Mouse (Mus musculus): ENCODE results near the gene Cant1. TPM values are rescaled to one million over a fixed set of nuclear protein-coding genes. Genes with fewer than 3 reads are reported as not detected.

Gene Cant1
- polyA plus RNA-seq, 1 experiment, result 55.9 TPM

DNA sequence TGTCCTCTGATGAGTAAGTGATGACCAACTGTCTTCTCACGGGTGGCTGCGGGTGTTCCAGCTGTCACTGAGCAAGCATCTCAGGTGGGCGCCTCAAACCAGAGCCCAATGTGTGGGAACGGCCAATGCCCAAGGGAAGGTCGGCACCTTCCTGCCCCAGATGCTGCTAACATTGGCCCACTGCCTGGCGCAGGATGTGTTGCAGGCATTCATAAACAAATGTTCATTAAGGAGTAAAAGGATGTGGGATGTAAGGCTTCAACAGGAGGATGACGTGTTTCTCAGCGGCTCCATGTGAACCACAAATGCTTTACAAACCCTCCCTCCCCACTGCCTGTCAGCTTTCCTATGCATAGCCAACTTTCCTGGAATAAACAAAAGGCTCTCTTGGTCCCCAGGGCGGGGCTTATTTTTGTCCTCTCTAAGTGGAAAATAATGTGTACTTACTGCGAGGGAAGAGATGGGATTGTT, 14.5 kb upstream of the Cant1 start:
- DNase-seq, result no peak
- H3K4me3 ChIP-seq (replicated peaks; ENCODE audit: extremely low read depth, low read depth, low read length), result no peak overlapping the region
- WGBS, result 31% methylated on average over 10 of the region's 10 CpGs
- TF ChIP-seq POLR2A (IDR thresholded peaks at IDR 0.05; ENCODE audit: borderline replicate concordance, extremely low read depth, low read depth, low read length) (no peak), CTCF (IDR thresholded peaks at IDR 0.05; ENCODE audit: insufficient read depth, low read length) (no peak)
- H3K4me1 ChIP-seq (ENCODE audit: control insufficient read depth, insufficient read depth, low read length), result peaks cover 4% of the 10 kb centered on the region; the same call in 1 of the 2 replicates

DNA sequence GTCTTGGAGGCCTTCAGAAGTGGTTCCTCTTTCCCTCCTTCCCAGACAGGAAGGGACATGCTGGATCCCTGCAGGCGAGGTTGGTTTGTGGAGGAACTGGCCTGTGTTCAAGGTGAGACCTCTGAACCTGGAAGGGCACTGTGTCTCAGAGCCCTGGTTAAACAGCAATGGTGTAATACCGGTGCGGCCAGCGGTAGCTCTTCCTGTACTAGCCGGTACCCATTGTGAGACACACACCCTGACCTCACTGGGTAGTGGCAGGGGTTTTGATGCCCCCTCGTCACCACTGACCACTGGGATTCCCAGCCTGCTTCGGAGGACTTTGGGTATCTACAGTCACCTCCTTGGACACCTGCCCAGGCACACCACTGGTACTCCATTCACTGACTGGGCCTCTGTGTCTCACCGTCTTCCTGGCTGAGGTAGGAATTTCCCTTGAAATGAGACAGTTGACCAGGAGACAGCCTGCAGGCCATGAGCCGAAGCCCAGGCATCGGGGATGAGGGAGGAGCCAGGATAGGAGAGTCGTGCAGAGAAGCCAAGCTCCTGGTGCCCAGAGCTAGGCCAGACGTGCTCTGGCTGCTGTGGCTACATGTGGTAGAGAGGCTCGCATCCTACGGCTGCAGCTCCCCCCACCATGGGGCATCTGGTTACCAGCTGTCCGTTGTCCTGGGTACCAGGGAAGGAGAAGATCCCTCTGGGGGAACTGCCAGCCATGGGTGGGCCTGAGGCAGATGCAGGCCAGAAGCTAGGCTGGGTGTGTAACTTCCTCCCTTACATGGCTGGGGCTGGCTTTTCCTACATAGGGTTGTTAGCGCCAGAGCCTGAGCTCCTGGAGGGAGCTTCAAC, 12.4 kb upstream of the Cant1 start:
- no peak for TF ChIP-seq CTCF (IDR thresholded peaks at IDR 0.05; ENCODE audit: insufficient read depth, low read length)
- TF ChIP-seq POLR2A (IDR thresholded peaks at IDR 0.05; ENCODE audit: borderline replicate concordance, extremely low read depth, low read depth, low read length), result no peak
- WGBS, result 77% methylated on average over 16 of the region's 16 CpGs
- peaks cover 3% of the 10 kb centered on the region; the same call in 1 of the 2 replicates for H3K4me1 ChIP-seq (ENCODE audit: control insufficient read depth, insufficient read depth, low read length)
- DNase-seq, result no peak
- no peak overlapping the region for H3K4me3 ChIP-seq (replicated peaks; ENCODE audit: extremely low read depth, low read depth, low read length)

DNA sequence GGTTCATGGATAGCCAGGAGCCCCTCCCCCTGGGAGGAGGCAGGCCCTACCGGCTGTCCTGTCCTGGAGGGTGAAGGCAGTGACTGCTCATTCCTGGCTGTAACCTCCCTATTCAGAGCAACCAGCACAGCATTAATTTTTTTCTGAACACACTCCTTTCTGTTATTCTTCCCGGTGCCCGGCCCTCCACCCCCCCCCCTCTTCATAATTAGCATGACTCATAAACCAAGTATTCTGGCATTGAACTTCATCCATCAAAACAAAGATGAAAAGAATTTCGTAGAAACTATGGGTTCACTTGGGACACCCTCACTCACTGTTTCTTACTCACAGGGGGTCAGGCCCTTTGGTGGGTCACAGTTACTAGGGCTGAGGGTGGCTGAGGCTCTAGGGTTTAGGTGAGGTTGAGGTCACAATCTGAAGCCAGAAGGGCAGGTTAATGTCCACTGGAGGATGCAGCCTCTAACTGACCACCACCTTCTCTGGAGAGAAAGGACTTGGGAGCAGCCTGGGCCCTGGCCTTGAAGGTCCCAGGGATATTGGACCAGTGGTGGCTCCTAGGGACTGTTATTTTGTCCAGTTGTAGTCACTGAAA, 11.5 kb upstream of the Cant1 start:
- TF ChIP-seq POLR2A (IDR thresholded peaks at IDR 0.05; ENCODE audit: borderline replicate concordance, extremely low read depth, low read depth, low read length), result no peak
- TF ChIP-seq CTCF (IDR thresholded peaks at IDR 0.05; ENCODE audit: insufficient read depth, low read length), result no peak
- no peak overlapping the region for H3K4me3 ChIP-seq (replicated peaks; ENCODE audit: extremely low read depth, low read depth, low read length)
- DNase-seq, result no peak
- peaks cover 3% of the 10 kb centered on the region; the same call in 1 of the 2 replicates for H3K4me1 ChIP-seq (ENCODE audit: control insufficient read depth, insufficient read depth, low read length)
- 24% methylated on average over 4 of the region's 4 CpGs for WGBS

DNA sequence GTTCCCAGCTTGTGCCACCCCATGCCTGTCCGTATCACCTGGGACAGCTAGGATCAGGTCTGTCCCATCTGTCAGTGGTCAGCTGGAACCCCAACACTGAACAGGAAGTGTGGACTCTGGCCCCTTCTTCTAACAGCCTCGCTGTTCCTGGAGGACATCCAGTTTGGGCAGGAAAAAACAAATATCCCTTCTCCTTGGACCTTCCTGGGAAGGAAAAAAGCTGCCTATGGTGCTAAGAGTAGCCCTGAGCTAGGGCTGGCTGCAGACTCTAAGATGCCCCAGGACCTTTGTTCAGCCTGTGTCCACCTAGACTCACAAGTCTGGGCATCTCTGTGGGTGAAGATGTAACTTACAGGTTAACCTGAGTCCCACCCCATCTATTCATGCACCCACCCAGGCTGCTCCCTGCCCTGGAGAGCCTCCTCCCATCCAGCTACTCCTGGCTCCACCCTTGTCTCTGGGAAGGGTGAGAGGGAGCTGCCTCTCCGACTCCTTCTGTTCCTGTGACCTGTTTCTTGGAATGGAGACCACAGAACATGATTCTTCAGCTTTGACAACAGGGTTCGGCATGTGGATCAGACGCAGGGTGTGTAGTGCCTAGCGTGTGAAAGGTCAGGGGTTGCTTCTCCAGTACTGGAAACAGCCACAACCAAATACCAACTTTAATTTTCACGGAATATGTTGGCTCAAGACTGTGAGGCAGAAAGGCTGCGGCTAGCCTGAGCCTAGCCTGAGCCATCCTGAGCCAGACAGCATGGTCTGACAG, 10.2 kb upstream of the Cant1 start:
- Histone ChIP-seq H3K4me3 (replicated peaks; ENCODE audit: extremely low read depth, low read depth, low read length) (peak overlapping the region; percentile 22), H3K4me1 (ENCODE audit: control insufficient read depth, insufficient read depth, low read length) (peaks cover 5% of the 10 kb centered on the region)
- no peak for DNase-seq
- 41% methylated on average over 8 of the region's 8 CpGs for WGBS
- TF ChIP-seq CTCF (IDR thresholded peaks at IDR 0.05; ENCODE audit: insufficient read depth, low read length), result no peak
- no peak for TF ChIP-seq POLR2A (IDR thresholded peaks at IDR 0.05; ENCODE audit: borderline replicate concordance, extremely low read depth, low read depth, low read length)

DNA sequence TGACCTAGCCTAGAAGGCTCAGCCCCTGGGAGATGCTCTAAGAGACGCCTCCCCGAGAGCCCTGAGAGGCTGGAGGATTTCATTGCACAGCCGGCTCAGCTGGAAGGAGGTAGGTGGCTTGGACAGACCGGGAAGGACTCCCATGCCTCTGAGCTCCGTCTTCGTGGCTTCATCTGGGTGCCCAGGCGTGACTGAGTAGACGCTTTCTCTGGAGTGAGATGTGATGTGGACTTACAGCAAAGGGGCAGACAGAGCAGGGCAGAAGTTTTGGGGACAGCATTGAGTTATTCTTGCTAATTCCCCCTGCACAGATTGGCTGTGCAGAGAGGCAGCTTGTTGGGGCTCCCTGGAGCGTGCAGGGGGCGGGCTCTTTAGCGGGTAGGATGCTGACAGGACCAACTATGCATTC, 9.6 kb upstream of the Cant1 start:
- peak overlapping the region; percentile 22 for H3K4me3 ChIP-seq (replicated peaks; ENCODE audit: extremely low read depth, low read depth, low read length)
- WGBS, result 11% methylated on average over 11 of the region's 11 CpGs
- TF ChIP-seq CTCF (IDR thresholded peaks at IDR 0.05; ENCODE audit: insufficient read depth, low read length) (no peak), POLR2A (IDR thresholded peaks at IDR 0.05; ENCODE audit: borderline replicate concordance, extremely low read depth, low read depth, low read length) (no peak)
- DNase-seq, result no peak
- H3K4me1 ChIP-seq (ENCODE audit: control insufficient read depth, insufficient read depth, low read length), result peaks cover 11% of the 10 kb centered on the region

DNA sequence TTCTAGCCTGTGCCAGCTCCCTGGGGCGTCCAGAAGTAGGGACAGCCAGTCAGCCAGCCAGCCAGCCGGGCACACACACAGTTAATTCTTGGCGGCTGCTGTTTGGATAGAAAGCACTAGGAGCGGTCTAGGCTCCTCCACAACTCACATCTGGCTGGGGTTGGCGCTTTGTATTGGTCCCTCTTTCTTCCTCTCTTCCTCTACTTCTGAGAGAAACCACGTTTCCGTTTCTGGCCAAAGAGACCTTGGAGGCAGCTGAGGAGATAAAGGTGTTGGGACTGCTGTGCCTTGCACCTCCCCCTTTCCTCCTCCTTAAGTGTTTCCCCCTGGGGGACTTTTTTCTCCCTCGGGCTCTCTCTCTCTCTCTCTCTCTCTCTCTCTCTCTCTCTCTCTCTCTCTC, 9.1 kb upstream of the Cant1 start, which contains the start of gene C1qtnf1:
C1qtnf1 (plus strand) TSS at position 218 of the 400 bp plus-strand sequence.
- no peak for TF ChIP-seq POLR2A (IDR thresholded peaks at IDR 0.05; ENCODE audit: borderline replicate concordance, extremely low read depth, low read depth, low read length)
- no peak for TF ChIP-seq CTCF (IDR thresholded peaks at IDR 0.05; ENCODE audit: insufficient read depth, low read length)
- no peak for DNase-seq
- WGBS, result under 1% methylated on average over 8 of the region's 8 CpGs
- H3K4me1 ChIP-seq (ENCODE audit: control insufficient read depth, insufficient read depth, low read length), result peaks cover 13% of the 10 kb centered on the region
- H3K4me3 ChIP-seq (replicated peaks; ENCODE audit: extremely low read depth, low read depth, low read length), result peak within 1 kb of the TSS; percentile 22

DNA sequence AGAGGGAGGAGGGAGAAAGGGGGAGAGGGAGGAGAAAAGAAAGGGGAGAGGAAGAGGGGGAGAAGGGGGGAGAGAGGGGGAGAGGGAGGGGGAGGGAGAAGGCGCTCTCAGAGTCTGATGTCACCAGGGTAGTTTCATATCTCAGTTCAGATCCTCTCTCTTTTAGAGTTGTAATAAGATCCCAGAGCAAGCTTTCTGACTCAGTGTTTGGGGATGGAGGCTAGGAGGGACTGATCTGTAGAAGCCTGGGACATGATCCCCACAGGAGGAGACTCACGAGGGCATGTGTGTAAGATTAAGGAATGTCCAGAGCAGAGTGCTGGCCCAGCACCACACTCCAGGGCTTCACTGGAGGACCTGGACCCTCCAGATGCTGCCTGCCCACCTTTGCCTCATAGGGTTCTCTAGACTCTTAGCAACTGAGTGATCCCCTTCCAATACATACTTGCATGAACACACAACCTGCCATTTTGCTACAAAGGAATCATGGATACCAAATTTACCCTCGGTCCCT, 8.4 kb upstream of the Cant1 start:
- Histone ChIP-seq H3K4me1 (ENCODE audit: control insufficient read depth, insufficient read depth, low read length) (peaks cover 13% of the 10 kb centered on the region), H3K4me3 (replicated peaks; ENCODE audit: extremely low read depth, low read depth, low read length) (no peak overlapping the region)
- no peak for TF ChIP-seq CTCF (IDR thresholded peaks at IDR 0.05; ENCODE audit: insufficient read depth, low read length)
- TF ChIP-seq POLR2A (IDR thresholded peaks at IDR 0.05; ENCODE audit: borderline replicate concordance, extremely low read depth, low read depth, low read length), result no peak
- WGBS, result 59% methylated on average over 3 of the region's 3 CpGs
- DNase-seq, result no peak

DNA sequence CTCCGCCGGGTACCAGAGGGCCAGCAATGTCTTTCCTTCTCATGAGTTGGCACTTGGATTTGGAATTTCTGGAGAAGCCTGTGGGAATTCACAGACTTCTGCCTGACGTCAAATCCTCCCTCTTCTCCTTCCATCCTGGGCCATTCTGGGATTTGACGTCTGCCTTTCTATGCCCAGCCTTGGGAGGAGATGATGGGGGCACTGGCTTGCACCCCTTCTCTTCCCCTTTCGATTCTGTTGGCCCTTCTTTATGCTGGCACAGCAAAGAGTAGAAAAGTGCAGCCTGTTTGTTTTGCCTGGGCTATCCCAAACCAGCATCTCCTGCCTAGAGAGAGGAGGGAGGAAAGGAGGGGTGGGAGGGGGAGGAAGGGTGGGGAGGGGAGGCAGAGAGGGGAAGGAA, 7.9 kb upstream of the Cant1 start:
- Histone ChIP-seq H3K4me1 (ENCODE audit: control insufficient read depth, insufficient read depth, low read length) (peaks cover 13% of the 10 kb centered on the region), H3K4me3 (replicated peaks; ENCODE audit: extremely low read depth, low read depth, low read length) (no peak overlapping the region)
- DNase-seq, result no peak
- TF ChIP-seq CTCF (IDR thresholded peaks at IDR 0.05; ENCODE audit: insufficient read depth, low read length) (no peak), POLR2A (IDR thresholded peaks at IDR 0.05; ENCODE audit: borderline replicate concordance, extremely low read depth, low read depth, low read length) (no peak)
- WGBS, result 67% methylated on average over 5 of the region's 5 CpGs
